ENCODE assay signal across 10 mouse cellular contexts in the genomic region with DNA sequence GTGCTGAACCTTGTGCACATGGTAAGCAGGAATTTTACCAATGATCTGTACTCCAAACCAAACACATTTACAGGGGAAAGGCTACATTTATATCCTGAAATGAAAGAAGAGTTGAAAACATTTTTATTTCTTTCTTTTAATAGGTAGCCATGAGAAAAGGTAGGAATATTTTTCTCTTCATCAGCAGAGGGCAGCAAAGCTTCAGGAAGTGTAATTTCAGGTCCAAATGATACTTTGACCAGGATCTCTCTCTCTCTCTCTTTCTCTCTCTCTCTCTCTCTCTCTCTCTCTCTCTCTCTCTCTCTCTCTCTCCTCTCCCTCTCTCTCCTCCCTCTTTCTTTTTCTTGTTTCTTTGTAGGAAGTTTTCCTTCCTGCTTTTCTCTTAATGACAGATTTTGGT.
DNase-seq lines count a peak whose midpoint lies in the region; ATAC-seq and TF ChIP-seq lines count a peak whose summit lies in the region.
"Had no signal": no experiment of that assay in that cellular context is flagged by ENCODE, and none has a peak within 500 bp of the region (broad histone marks: within the 10 kb centered on the region; RNA-seq: fewer than 3 reads in every experiment).

No protein-coding gene starts in this region.

- no peak overlapping the region for H3K9ac ChIP-seq in hindbrain, postnatal 0 days (replicated peaks; ENCODE audit: low read length)
- no peak overlapping the region for H3K9ac ChIP-seq in hindbrain, embryonic 16.5 days (ENCODE audit: low read depth, low read length)
- H3K9ac ChIP-seq: intestine, embryonic 15.5 days had no signal

- no peaks in the 10 kb centered on the region for H3K27me3 ChIP-seq in hindbrain, postnatal 0 days (ENCODE audit: insufficient read depth, low read length)
- H3K27me3 ChIP-seq in hindbrain, embryonic 16.5 days (replicated peaks; ENCODE audit: control insufficient read depth, insufficient read depth, low read length): no peaks in the 10 kb centered on the region
- H3K27me3 ChIP-seq: intestine, embryonic 15.5 days had no signal

- no peaks in the 10 kb centered on the region for H3K36me3 ChIP-seq in hindbrain, postnatal 0 days (ENCODE audit: insufficient read depth, low read length)
- no peaks in the 10 kb centered on the region for H3K36me3 ChIP-seq in hindbrain, embryonic 16.5 days (ENCODE audit: control insufficient read depth, insufficient read depth, low read length)
- H3K36me3 ChIP-seq: intestine, embryonic 15.5 days had no signal

- peak; percentile 75 for TF ChIP-seq CTCF in hindbrain, postnatal 0 days (IDR thresholded peaks at IDR 0.05; ENCODE audit: low read depth)

- no peak overlapping the region for H3K4me3 ChIP-seq in hindbrain, postnatal 0 days (ENCODE audit: low read length)
- H3K4me3 ChIP-seq in hindbrain, embryonic 16.5 days (ENCODE audit: low read length): no peak overlapping the region
- H3K4me3 ChIP-seq: intestine, embryonic 15.5 days had no signal

- no peaks in the 10 kb centered on the region for H3K9me3 ChIP-seq in hindbrain, postnatal 0 days (ENCODE audit: low read length)
- no peaks in the 10 kb centered on the region; the same call in 1 of the 2 replicates for H3K9me3 ChIP-seq in hindbrain, embryonic 16.5 days (ENCODE audit: control insufficient read depth, low read length)
- H3K9me3 ChIP-seq: intestine, embryonic 15.5 days had no signal

- DNase-seq in hindbrain, postnatal 0 days (ENCODE audit: low spot score): peak; percentile 79
- peak; percentile 18 for DNase-seq in right cerebral cortex, adult 18-20 months
- DNase-seq in right cerebral cortex, postnatal 36 days (ENCODE audit: low spot score in 2 of 2): no peak
- DNase-seq in embryo, embryonic 10.5 days (ENCODE audit: low spot score): peak; percentile 62
- DNase-seq in testis, postnatal 10 days (ENCODE audit: low spot score): no peak
- DNase-seq in kidney, postnatal 36 days: no peak
- DNase-seq: lung, adult 18-20 months had no signal

- no peak for ATAC-seq in hindbrain, postnatal 0 days
- ATAC-seq in hindbrain, embryonic 16.5 days: no peak
- ATAC-seq in erythroblast, adult 5-6 weeks (replicated peaks; ENCODE audit: low FRiP score, poor library complexity, severe bottlenecking): no peak
- ATAC-seq: intestine, embryonic 15.5 days had no signal

- no peak overlapping the region for H3K27ac ChIP-seq in hindbrain, postnatal 0 days
- H3K27ac ChIP-seq in hindbrain, embryonic 16.5 days (ENCODE audit: low read depth, low read length): no peak overlapping the region
- H3K27ac ChIP-seq: intestine, embryonic 15.5 days had no signal

- no peaks in the 10 kb centered on the region for H3K4me1 ChIP-seq in hindbrain, postnatal 0 days (ENCODE audit: insufficient read depth, low read length)
- H3K4me1 ChIP-seq in hindbrain, embryonic 16.5 days (ENCODE audit: control insufficient read depth, insufficient read depth, low read depth, low read length): no peaks in the 10 kb centered on the region
- H3K4me1 ChIP-seq: intestine, embryonic 15.5 days had no signal

- no peak overlapping the region for H3K4me2 ChIP-seq in hindbrain, postnatal 0 days (ENCODE audit: low read depth, low read length)
- H3K4me2 ChIP-seq in hindbrain, embryonic 16.5 days (ENCODE audit: low read length): no peak overlapping the region
- H3K4me2 ChIP-seq: intestine, embryonic 15.5 days had no signal

Comparison
In these comparisons a context has a peak if more than half of its experiments do, and no peak if none do; other contexts are left out.
1. DNase-seq: peak in hindbrain, postnatal 0 days (single experiment), right cerebral cortex, adult 18-20 months (single experiment) and embryo, embryonic 10.5 days (single experiment); none in right cerebral cortex, postnatal 36 days (0 of 2), testis, postnatal 10 days (single experiment) and kidney, postnatal 36 days (0 of 2).